Mouse (Mus musculus): Measurements from ENCODE around the gene Lrmda. TPM values are rescaled to one million over a fixed set of nuclear protein-coding genes. Genes with fewer than 3 reads are reported as not detected.

Lrmda gene
- polyA plus RNA-seq, 1 experiment from 2014 or later, result 0.23 TPM

DNA sequence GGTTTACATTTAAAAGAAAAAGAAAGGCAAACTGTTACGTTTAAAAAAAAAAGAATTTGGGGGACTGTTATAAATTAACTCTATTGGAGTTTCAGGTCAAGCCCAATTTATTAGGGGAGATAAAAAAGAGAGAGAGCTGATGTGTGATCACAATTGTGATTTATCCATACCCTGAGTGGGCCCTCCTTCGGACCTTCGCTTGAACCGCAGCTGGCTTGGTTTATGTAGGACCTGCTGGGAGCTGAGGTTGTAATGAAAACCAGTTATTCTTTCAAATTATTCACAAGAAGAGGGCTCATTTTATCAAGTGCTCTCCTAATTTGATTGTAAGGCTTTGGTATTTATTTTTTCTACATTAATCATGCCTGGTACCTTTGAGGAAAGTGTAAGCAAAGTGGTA, 99.0 kb downstream of the Lrmda start:
- Histone ChIP-seq H3K27ac (ENCODE audit: low read depth, low read length) (no peak overlapping the region), H3K4me2 (no peak overlapping the region)

DNA sequence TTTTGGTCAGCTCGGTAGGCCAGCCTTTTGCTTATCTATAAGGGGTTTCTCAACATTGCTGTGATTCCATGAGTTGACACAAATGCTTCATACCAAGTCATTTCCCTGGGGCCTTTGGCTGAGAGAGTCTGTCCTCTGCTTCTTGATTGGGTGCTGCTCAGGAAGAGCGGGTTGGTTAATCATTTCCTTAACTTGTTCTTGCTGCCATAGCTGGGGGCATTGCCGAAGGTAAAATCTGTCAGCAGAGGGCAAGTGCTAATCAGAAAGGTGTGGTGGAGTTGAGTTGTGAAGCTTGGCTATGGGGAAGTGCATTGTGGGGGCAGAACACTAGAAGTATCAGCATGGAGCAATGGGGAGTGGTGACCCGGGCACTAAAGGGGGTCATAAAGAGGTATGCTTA, 106.8 kb downstream of the Lrmda start:
- Histone ChIP-seq H3K27me3 (ENCODE audit: control insufficient read depth, insufficient read depth, low read length) (no peaks in the 10 kb centered on the region; the same call in 1 of the 2 replicates), H3K9me3 (ENCODE audit: control insufficient read depth, low read length) (no peaks in the 10 kb centered on the region), H3K4me1 (ENCODE audit: control insufficient read depth, insufficient read depth, low read length) (no peaks in the 10 kb centered on the region), H3K4me2 (no peak overlapping the region), H3K9ac (ENCODE audit: low read length) (no peak overlapping the region), H3K27ac (ENCODE audit: low read depth, low read length) (no peak overlapping the region), H3K4me3 (ENCODE audit: low read depth, low read length) (no peak overlapping the region), H3K36me3 (ENCODE audit: control insufficient read depth, insufficient read depth, low read length) (no peaks in the 10 kb centered on the region)
- ATAC-seq (ENCODE audit: low FRiP score) (no peak), DNase-seq (ENCODE audit: low spot score, missing footprints) (no peak)
- WGBS, result 86% methylated on average over 4 of the region's 4 CpGs

More for the DNA sequence above, 99.0 kb downstream of the Lrmda start:
- Histone ChIP-seq H3K36me3 (ENCODE audit: control insufficient read depth, insufficient read depth, low read length) (no peaks in the 10 kb centered on the region), H3K4me1 (ENCODE audit: control insufficient read depth, insufficient read depth, low read length) (peaks cover 11% of the 10 kb centered on the region), H3K27me3 (ENCODE audit: control insufficient read depth, insufficient read depth, low read length) (no peaks in the 10 kb centered on the region), H3K9ac (ENCODE audit: low read length) (no peak overlapping the region), H3K9me3 (ENCODE audit: control insufficient read depth, low read length) (no peaks in the 10 kb centered on the region), H3K4me3 (ENCODE audit: low read depth, low read length) (no peak overlapping the region)
- DNase-seq (ENCODE audit: low spot score, missing footprints) (no peak), ATAC-seq (ENCODE audit: low FRiP score) (no peak)
- 80% methylated on average over 4 of the region's 4 CpGs for WGBS

DNA sequence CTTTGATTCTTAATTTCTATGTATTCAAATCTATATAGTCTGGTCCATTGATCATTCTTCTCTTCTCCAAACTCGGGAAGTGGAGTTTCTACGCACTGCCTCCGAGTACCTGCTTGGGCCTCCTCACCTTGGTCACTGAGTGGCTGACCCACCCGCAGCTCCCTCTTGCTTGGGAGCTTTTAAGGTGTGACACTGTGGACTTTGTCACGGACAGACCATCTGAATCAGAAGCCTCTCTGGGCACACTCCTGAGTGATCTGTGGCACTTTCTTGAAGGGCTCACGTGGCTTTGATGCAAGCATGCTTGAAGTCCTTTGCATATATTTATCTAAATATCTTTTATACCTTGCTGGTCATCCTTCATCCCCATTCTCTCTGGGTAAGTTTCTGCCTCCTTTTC, 107.3 kb downstream of the Lrmda start:
- ATAC-seq (ENCODE audit: low FRiP score) (no peak), DNase-seq (ENCODE audit: low spot score, missing footprints) (no peak)
- Histone ChIP-seq H3K9ac (ENCODE audit: low read length) (no peak overlapping the region), H3K27ac (ENCODE audit: low read depth, low read length) (no peak overlapping the region), H3K9me3 (ENCODE audit: control insufficient read depth, low read length) (no peaks in the 10 kb centered on the region), H3K4me1 (ENCODE audit: control insufficient read depth, insufficient read depth, low read length) (no peaks in the 10 kb centered on the region), H3K36me3 (ENCODE audit: control insufficient read depth, insufficient read depth, low read length) (no peaks in the 10 kb centered on the region), H3K4me3 (ENCODE audit: low read depth, low read length) (no peak overlapping the region), H3K4me2 (no peak overlapping the region), H3K27me3 (ENCODE audit: control insufficient read depth, insufficient read depth, low read length) (no peaks in the 10 kb centered on the region; the same call in 1 of the 2 replicates)
- WGBS, result 91% methylated on average over 6 of the region's 6 CpGs

DNA sequence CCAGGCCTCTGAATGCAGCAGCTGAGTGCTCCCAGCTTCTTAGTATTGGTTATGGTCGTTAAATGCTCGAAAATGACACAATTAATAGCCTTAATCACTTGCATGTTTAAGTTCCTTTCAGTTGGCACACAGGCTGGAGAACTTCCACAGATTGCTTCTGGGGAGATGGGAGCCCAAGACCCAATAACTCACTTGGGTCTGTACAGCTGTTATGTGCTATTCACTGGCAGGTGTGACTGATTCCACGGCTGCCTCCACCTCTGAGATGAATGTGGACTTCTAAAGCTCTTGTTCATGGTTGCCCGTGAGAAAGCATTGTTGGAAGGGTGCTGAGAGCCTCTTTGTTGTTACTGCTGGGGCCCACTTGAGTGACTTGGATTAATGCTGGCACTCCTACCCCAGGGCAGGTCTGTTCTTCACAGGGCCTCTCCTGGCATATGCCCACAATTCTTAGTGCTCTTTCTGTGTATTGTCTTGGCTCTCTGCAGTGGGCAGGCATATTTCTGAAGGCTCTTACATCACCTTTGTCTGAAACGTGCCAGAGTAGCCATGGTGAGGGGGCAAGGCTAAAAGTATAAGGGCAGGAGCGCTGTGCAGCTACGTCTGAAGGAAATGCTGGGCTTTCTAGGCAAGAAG, 111.6 kb downstream of the Lrmda start:
- H3K27ac ChIP-seq (ENCODE audit: low read depth, low read length), result no peak overlapping the region
- ATAC-seq (ENCODE audit: low FRiP score) (no peak), DNase-seq (ENCODE audit: low spot score, missing footprints) (no peak)

DNA sequence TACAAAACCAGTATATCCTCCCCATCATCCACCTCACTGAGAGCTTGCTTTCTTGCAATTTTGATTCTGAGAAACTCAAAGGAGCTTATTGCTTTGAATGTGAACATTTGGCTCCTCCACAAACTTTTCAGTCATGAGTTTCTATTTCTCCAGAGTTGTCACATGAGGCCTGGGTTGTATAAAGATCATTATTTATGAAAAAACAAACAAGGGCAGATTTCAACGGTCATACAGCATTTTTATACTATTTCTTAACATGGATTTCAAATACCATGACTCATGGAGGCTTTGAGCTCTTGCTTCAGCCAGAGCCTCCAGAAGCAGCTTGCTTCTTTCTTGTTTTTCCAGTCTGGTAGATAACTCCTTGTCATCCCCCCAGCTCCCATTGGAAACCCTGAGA, 119.8 kb downstream of the Lrmda start:
- no peak for DNase-seq (ENCODE audit: low spot score, missing footprints)
- no peaks in the 10 kb centered on the region for H3K36me3 ChIP-seq (ENCODE audit: control insufficient read depth, insufficient read depth, low read length)
- no peaks in the 10 kb centered on the region for H3K4me1 ChIP-seq (ENCODE audit: control insufficient read depth, insufficient read depth, low read length)
- ATAC-seq (ENCODE audit: low FRiP score), result no peak
- H3K27me3 ChIP-seq (ENCODE audit: control insufficient read depth, insufficient read depth, low read length), result no peaks in the 10 kb centered on the region
- no peak overlapping the region for H3K4me2 ChIP-seq
- H3K4me3 ChIP-seq (ENCODE audit: low read depth, low read length), result no peak overlapping the region
- H3K9ac ChIP-seq (ENCODE audit: low read length), result no peak overlapping the region
- no peaks in the 10 kb centered on the region for H3K9me3 ChIP-seq (ENCODE audit: control insufficient read depth, low read length)
- no peak overlapping the region for H3K27ac ChIP-seq (ENCODE audit: low read depth, low read length)
- WGBS, result 87% methylated on average over 1 of the region's 1 CpGs

More for the DNA sequence above, 111.6 kb downstream of the Lrmda start:
- Histone ChIP-seq H3K9ac (ENCODE audit: low read length) (no peak overlapping the region), H3K9me3 (ENCODE audit: control insufficient read depth, low read length) (no peaks in the 10 kb centered on the region), H3K4me2 (no peak overlapping the region), H3K4me3 (ENCODE audit: low read depth, low read length) (no peak overlapping the region), H3K27me3 (ENCODE audit: control insufficient read depth, insufficient read depth, low read length) (no peaks in the 10 kb centered on the region; the same call in 1 of the 2 replicates), H3K4me1 (ENCODE audit: control insufficient read depth, insufficient read depth, low read length) (no peaks in the 10 kb centered on the region), H3K36me3 (ENCODE audit: control insufficient read depth, insufficient read depth, low read length) (no peaks in the 10 kb centered on the region)
- 73% methylated on average over 7 of the region's 7 CpGs for WGBS

DNA sequence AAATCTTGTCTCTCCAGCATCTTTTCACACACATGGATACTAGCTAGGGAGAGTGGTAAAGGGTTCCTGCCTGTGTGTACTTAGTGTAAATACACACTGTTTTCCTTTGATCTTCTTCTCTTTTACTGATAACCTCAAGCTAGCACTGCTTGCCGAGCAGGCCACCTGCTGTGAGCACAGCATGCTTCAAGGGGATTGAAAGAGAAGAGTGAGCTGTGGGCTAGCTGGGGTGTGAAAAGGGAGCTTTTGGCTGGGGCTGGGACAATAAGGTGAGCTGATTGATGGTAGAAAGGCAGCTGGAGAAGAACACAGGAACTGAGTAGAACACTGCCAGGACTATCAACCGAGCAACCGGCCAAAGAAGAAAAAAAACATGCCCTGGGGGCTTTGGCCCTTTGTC, 124.5 kb downstream of the Lrmda start:
- Histone ChIP-seq H3K36me3 (ENCODE audit: control insufficient read depth, insufficient read depth, low read length) (no peaks in the 10 kb centered on the region), H3K9ac (ENCODE audit: low read length) (no peak overlapping the region), H3K4me1 (ENCODE audit: control insufficient read depth, insufficient read depth, low read length) (no peaks in the 10 kb centered on the region), H3K9me3 (ENCODE audit: control insufficient read depth, low read length) (no peaks in the 10 kb centered on the region), H3K4me3 (ENCODE audit: low read depth, low read length) (no peak overlapping the region), H3K27me3 (ENCODE audit: control insufficient read depth, insufficient read depth, low read length) (no peaks in the 10 kb centered on the region), H3K27ac (ENCODE audit: low read depth, low read length) (no peak overlapping the region), H3K4me2 (no peak overlapping the region)
- DNase-seq (ENCODE audit: low spot score, missing footprints), result no peak
- 2% methylated on average over 3 of the region's 3 CpGs for WGBS
- ATAC-seq (ENCODE audit: low FRiP score), result no peak

DNA sequence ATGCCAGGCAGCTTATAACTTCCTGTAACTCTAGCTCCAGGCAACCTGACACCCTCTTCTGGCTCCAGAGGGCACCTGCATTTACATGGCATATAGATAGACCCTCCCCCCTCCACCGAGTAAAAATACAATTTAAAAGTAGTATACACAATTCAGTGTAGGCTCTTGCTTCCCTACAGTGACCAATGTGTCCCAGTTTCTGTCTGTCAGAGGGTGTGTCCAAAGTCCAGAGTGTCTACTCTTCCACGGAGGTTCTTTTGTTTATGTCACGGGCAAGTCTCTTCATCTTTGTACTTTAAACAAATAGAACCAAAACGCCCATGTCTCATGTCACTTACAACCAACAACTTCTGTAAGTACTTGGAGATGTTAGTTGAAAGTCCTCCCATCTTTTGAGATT, 126.4 kb downstream of the Lrmda start:
- H3K9me3 ChIP-seq (ENCODE audit: control insufficient read depth, low read length), result no peaks in the 10 kb centered on the region
- H3K27ac ChIP-seq (ENCODE audit: low read depth, low read length), result no peak overlapping the region
- no peak overlapping the region for H3K4me3 ChIP-seq (ENCODE audit: low read depth, low read length)
- ATAC-seq (ENCODE audit: low FRiP score) (no peak), DNase-seq (ENCODE audit: low spot score, missing footprints) (no peak)
- 65% methylated on average over 4 of the region's 4 CpGs for WGBS
- H3K27me3 ChIP-seq (ENCODE audit: control insufficient read depth, insufficient read depth, low read length), result no peaks in the 10 kb centered on the region
- no peak overlapping the region for H3K9ac ChIP-seq (ENCODE audit: low read length)
- H3K36me3 ChIP-seq (ENCODE audit: control insufficient read depth, insufficient read depth, low read length), result no peaks in the 10 kb centered on the region
- no peak overlapping the region for H3K4me2 ChIP-seq
- H3K4me1 ChIP-seq (ENCODE audit: control insufficient read depth, insufficient read depth, low read length), result no peaks in the 10 kb centered on the region

DNA sequence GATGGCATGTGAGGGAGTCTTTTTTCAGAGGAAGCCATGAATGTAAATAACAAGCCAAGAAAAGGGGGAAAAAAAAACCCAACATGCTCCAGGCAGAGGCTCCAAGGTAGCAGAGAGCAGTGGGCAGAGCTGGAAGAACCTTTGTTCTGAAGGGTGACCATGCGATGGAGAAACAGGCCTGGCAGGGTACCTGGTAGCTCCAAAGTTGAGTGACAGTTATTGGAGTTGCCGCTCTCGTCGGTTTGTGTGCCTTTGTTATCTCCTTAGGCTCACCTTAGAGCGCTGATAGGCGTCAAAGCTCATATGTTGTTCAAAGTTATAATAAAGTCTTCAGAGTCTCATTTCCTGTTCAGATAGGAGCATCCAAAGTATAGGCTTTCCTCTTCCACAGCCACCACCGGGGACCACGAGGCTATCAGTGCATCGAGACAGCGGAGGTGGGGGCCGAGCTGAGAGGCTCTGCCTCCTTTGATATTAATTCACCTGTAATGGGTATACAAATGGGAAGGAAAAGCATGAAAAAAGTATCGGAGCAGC, 127.1 kb downstream of the Lrmda start:
- no peak overlapping the region for H3K27ac ChIP-seq (ENCODE audit: low read depth, low read length)
- no peaks in the 10 kb centered on the region for H3K27me3 ChIP-seq (ENCODE audit: control insufficient read depth, insufficient read depth, low read length)
- H3K9ac ChIP-seq (ENCODE audit: low read length), result no peak overlapping the region
- no peaks in the 10 kb centered on the region for H3K36me3 ChIP-seq (ENCODE audit: control insufficient read depth, insufficient read depth, low read length)
- 91% methylated on average over 12 of the region's 12 CpGs for WGBS
- no peak for ATAC-seq (ENCODE audit: low FRiP score)
- H3K4me1 ChIP-seq (ENCODE audit: control insufficient read depth, insufficient read depth, low read length), result no peaks in the 10 kb centered on the region
- no peak for DNase-seq (ENCODE audit: low spot score, missing footprints)
- H3K4me2 ChIP-seq, result no peak overlapping the region
- H3K9me3 ChIP-seq (ENCODE audit: control insufficient read depth, low read length), result no peaks in the 10 kb centered on the region
- H3K4me3 ChIP-seq (ENCODE audit: low read depth, low read length), result no peak overlapping the region

DNA sequence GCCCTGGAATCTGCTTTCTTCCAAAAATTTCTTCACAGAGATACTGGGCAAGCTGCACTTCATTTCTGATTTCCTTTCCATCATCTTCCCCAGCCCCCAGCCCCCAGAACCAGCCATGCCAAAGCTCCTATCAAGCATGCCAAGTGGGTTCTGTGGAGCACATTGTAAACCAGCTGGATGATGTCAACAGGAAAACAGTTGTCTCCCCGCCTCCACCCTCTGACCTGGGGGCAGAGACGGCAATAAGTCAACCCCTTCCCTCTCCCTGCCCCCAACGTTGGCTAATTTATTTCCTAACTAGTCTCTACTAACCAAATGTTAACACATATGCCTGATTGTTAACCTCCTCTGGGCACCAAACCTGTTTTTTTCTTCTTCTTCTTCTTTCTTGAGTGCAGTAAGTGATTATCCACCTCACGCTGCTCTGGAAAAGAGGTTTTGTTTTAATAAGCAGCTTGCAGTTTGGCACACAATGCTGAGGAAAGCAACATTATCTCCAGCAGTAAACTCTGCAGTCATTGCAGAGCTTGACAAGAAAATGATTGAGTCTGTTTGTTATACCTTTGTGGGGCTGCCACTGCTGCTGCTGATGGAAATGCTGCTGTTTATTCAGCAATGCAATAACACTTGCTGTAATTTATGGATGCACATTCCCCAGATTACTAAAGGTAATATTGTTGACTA, 128.0 kb downstream of the Lrmda start:
- ATAC-seq (ENCODE audit: low FRiP score), result no peak
- H3K4me1 ChIP-seq (ENCODE audit: control insufficient read depth, insufficient read depth, low read length), result peaks cover 3% of the 10 kb centered on the region
- H3K4me2 ChIP-seq, result no peak overlapping the region
- no peak overlapping the region for H3K27ac ChIP-seq (ENCODE audit: low read depth, low read length)
- no peaks in the 10 kb centered on the region for H3K36me3 ChIP-seq (ENCODE audit: control insufficient read depth, insufficient read depth, low read length)
- H3K4me3 ChIP-seq (ENCODE audit: low read depth, low read length), result no peak overlapping the region
- WGBS, result 37% methylated on average over 4 of the region's 4 CpGs
- no peaks in the 10 kb centered on the region for H3K27me3 ChIP-seq (ENCODE audit: control insufficient read depth, insufficient read depth, low read length)
- no peaks in the 10 kb centered on the region for H3K9me3 ChIP-seq (ENCODE audit: control insufficient read depth, low read length)
- DNase-seq (ENCODE audit: low spot score, missing footprints), result no peak
- no peak overlapping the region for H3K9ac ChIP-seq (ENCODE audit: low read length)

Data from midbrain, embryonic 11.5 days (tissue).